Mouse (Mus musculus): ENCODE data around the gene Ankrd16. TPM values are rescaled to one million over a fixed set of nuclear protein-coding genes. Genes with fewer than 3 reads are reported as not detected.

The Ankrd16 gene
- 34.9 and 38.4 TPM in 2 replicates for polyA plus RNA-seq (2015; fragmentation: Nextera tagmentation; extraction: Ambion mirVana)

DNA sequence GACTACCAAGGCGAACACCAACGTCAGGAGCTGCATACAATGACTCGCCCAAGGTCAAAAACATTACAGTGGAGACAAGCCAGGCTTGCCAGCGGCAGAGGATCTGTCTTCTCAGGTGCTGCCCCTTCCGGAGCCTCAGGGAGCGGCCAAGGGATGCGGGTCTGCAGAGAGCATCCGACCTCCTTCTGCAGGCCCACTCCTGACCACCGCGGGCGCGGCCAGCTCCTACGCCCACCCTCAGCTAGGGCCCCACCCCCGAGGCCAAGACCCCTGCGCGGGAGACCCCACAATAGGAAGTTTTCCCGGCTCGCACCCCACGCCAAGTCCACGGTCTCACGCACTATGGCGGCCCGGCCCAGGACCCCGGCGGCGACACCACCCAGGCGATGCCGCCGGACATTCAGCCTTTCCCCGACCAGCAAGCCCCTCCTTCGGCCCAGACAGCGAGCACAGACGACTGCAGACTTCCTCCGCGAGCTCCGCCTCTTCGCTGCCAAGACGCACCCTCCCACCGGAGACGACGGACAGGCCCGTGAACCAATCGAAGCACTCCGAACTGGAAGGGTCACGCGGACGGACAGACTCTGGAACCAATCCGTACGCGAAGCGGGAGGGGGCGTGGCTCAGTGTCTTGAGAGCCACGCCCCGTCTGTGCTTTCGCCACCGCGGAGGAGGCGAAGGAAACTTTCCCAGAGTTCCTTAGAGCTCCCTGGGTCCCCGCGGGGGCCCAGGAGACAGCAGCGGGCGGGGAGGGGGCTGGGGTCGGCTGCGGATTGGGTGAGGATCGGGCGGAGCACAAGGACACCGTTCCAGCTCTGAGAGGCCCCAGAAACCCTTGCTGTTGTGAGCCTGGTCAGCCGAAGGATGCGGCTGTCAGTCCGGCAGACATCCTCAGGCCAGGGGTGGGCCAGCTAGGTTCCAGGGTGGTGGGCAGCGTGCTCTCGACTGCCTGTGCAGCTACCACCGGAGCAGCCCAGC is at the start of gene Ankrd16, which contains the start of gene Fbh1:
Ankrd16 (plus strand) TSS at position 786 of the 978 bp plus-strand sequence.
Fbh1 (minus strand) TSS at position 492 of the 978 bp plus-strand sequence.
- Histone ChIP-seq H3K27ac (ENCODE audit: low read length) (peak within 1 kb of the TSS; percentile 99), H3K27me3 (ENCODE audit: control insufficient read depth, insufficient read depth, low read length) (no peaks in the 10 kb centered on the region), H3K4me3 (ENCODE audit: low read length) (peak within 1 kb of the TSS; percentile 91), H3K9ac (ENCODE audit: low read length) (peak within 1 kb of the TSS; percentile 96), H3K9me3 (replicated peaks; ENCODE audit: control insufficient read depth, low read length) (no peaks in the 10 kb centered on the region), H3K36me3 (ENCODE audit: control insufficient read depth, insufficient read depth) (peaks cover 14% of the 10 kb centered on the region), H3K4me2 (ENCODE audit: low read depth, low read length) (peak within 1 kb of the TSS; percentile 93), H3K4me1 (ENCODE audit: control insufficient read depth, insufficient read depth, low read length) (peaks cover 24% of the 10 kb centered on the region)
- ATAC-seq (replicated peaks; ENCODE audit: extremely low read depth, insufficient read depth, low FRiP score) = peak; percentile 96
- under 1% methylated on average over 73 of the region's 73 CpGs for WGBS

DNA sequence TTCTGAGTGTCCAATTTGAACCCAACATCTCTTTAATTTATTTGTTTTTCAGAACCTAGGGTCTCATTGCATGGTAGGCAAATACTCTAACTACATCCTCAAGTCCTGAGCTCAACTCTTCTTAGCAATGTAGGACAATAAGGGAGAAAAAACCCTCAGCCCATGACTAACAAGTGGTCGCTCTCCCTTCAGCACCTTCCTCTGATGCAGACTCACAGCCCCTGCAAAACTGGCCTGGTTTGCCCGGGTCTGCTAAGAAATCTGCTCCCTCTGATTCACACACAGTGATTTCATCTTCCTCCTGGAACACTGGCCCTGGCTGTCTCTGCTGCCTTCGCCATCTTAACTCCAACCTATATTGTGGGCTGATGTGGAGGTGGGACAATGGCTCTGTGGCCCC is 48.6 kb upstream of the Ankrd16 start:
- no peak for ATAC-seq (replicated peaks; ENCODE audit: extremely low read depth, insufficient read depth, low FRiP score)
- H3K4me3 ChIP-seq (ENCODE audit: low read length) = no peak overlapping the region
- 62% methylated on average over 3 of the region's 3 CpGs for WGBS

DNA sequence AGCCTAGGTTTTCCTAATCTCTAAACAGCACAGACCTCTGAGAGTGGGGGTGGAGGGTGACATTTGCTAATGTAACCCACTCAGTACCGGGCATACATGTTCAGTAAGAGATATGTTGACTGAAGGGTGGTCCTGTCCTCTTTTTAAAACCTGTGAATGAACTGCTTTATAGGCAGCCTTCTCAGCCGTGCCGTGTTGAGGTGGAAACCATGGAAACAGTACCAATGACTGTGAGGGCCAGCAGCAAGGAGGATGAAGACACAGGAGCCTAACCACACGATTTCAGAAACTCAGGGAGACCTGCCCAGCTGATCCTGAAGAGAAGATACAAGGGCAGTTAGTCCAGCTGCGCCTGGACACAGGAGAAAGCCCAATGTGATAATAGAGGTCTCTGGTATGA is 44.7 kb upstream of the Ankrd16 start:
- ATAC-seq (replicated peaks; ENCODE audit: extremely low read depth, insufficient read depth, low FRiP score) = no peak
- Histone ChIP-seq H3K4me1 (ENCODE audit: control insufficient read depth, insufficient read depth, low read length) (no peaks in the 10 kb centered on the region), H3K27ac (ENCODE audit: low read length) (no peak overlapping the region), H3K36me3 (ENCODE audit: control insufficient read depth, insufficient read depth) (0 out of 2 replicates have a peak, but pooled peaks cover 2% of the 10 kb centered on the region), H3K27me3 (ENCODE audit: control insufficient read depth, insufficient read depth, low read length) (no peaks in the 10 kb centered on the region), H3K9me3 (replicated peaks; ENCODE audit: control insufficient read depth, low read length) (no peaks in the 10 kb centered on the region), H3K4me2 (ENCODE audit: low read depth, low read length) (no peak overlapping the region), H3K4me3 (ENCODE audit: low read length) (no peak overlapping the region), H3K9ac (ENCODE audit: low read length) (no peak overlapping the region)
- WGBS = 71% methylated on average over 5 of the region's 5 CpGs

More for the DNA sequence above, 48.6 kb upstream of the Ankrd16 start:
- Histone ChIP-seq H3K4me1 (ENCODE audit: control insufficient read depth, insufficient read depth, low read length) (no peaks in the 10 kb centered on the region), H3K4me2 (ENCODE audit: low read depth, low read length) (no peak overlapping the region), H3K36me3 (ENCODE audit: control insufficient read depth, insufficient read depth) (peaks cover 14% of the 10 kb centered on the region; the same call in 1 of the 2 replicates), H3K9ac (ENCODE audit: low read length) (no peak overlapping the region), H3K27ac (ENCODE audit: low read length) (no peak overlapping the region), H3K27me3 (ENCODE audit: control insufficient read depth, insufficient read depth, low read length) (no peaks in the 10 kb centered on the region), H3K9me3 (replicated peaks; ENCODE audit: control insufficient read depth, low read length) (no peaks in the 10 kb centered on the region)

DNA sequence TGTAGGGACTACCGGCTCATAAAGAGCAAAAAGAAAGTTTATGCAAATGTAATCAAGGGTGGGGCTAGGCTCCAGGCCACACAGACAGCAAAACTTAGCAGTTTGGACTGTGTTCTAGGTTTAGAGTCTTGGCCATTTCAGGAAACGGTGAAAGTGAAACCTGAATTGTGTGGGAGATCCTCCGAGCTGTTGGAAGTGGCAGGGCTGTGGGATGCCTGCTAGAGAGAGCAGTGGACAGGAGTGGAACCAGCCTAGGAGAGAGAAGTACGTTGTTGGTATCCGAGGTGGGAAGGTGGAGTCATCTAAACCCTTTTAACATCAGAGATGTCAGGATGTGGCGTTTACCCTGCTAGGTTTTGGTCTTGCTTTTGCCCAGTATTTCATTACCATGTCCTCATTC is 41.8 kb upstream of the Ankrd16 start:
- Histone ChIP-seq H3K4me1 (ENCODE audit: control insufficient read depth, insufficient read depth, low read length) (no peaks in the 10 kb centered on the region), H3K9ac (ENCODE audit: low read length) (no peak overlapping the region)

GRCm38 (mm10) chr2:11738794-11739193 is 38.9 kb upstream of the Ankrd16 start:
- H3K9me3 ChIP-seq (replicated peaks; ENCODE audit: control insufficient read depth, low read length) = no peaks in the 10 kb centered on the region
- H3K4me2 ChIP-seq (ENCODE audit: low read depth, low read length) = no peak overlapping the region
- no peak for ATAC-seq (replicated peaks; ENCODE audit: extremely low read depth, insufficient read depth, low FRiP score)
- no peaks in the 10 kb centered on the region for H3K4me1 ChIP-seq (ENCODE audit: control insufficient read depth, insufficient read depth, low read length)
- H3K27ac ChIP-seq (ENCODE audit: low read length) = no peak overlapping the region
- H3K9ac ChIP-seq (ENCODE audit: low read length) = no peak overlapping the region
- no peaks in the 10 kb centered on the region for H3K27me3 ChIP-seq (ENCODE audit: control insufficient read depth, insufficient read depth, low read length)
- 91% methylated on average over 3 of the region's 3 CpGs for WGBS
- H3K36me3 ChIP-seq (ENCODE audit: control insufficient read depth, insufficient read depth) = peaks cover 40% of the 10 kb centered on the region
- no peak overlapping the region for H3K4me3 ChIP-seq (ENCODE audit: low read length)

More for the DNA sequence above, 41.8 kb upstream of the Ankrd16 start:
- Histone ChIP-seq H3K27me3 (ENCODE audit: control insufficient read depth, insufficient read depth, low read length) (no peaks in the 10 kb centered on the region), H3K27ac (ENCODE audit: low read length) (no peak overlapping the region), H3K4me2 (ENCODE audit: low read depth, low read length) (no peak overlapping the region), H3K36me3 (ENCODE audit: control insufficient read depth, insufficient read depth) (peaks cover 14% of the 10 kb centered on the region), H3K4me3 (ENCODE audit: low read length) (no peak overlapping the region), H3K9me3 (replicated peaks; ENCODE audit: control insufficient read depth, low read length) (no peaks in the 10 kb centered on the region)
- WGBS = 82% methylated on average over 6 of the region's 6 CpGs
- ATAC-seq (replicated peaks; ENCODE audit: extremely low read depth, insufficient read depth, low FRiP score) = no peak

GRCm38 (mm10) chr2:11739516-11740051 is 38.1 kb upstream of the Ankrd16 start:
- WGBS = 90% methylated on average over 4 of the region's 4 CpGs
- Histone ChIP-seq H3K27ac (ENCODE audit: low read length) (no peak overlapping the region), H3K4me2 (ENCODE audit: low read depth, low read length) (no peak overlapping the region), H3K4me1 (ENCODE audit: control insufficient read depth, insufficient read depth, low read length) (no peaks in the 10 kb centered on the region), H3K27me3 (ENCODE audit: control insufficient read depth, insufficient read depth, low read length) (no peaks in the 10 kb centered on the region), H3K9me3 (replicated peaks; ENCODE audit: control insufficient read depth, low read length) (no peaks in the 10 kb centered on the region), H3K4me3 (ENCODE audit: low read length) (no peak overlapping the region), H3K9ac (ENCODE audit: low read length) (no peak overlapping the region), H3K36me3 (ENCODE audit: control insufficient read depth, insufficient read depth) (peaks cover 44% of the 10 kb centered on the region)
- no peak for ATAC-seq (replicated peaks; ENCODE audit: extremely low read depth, insufficient read depth, low FRiP score)

DNA sequence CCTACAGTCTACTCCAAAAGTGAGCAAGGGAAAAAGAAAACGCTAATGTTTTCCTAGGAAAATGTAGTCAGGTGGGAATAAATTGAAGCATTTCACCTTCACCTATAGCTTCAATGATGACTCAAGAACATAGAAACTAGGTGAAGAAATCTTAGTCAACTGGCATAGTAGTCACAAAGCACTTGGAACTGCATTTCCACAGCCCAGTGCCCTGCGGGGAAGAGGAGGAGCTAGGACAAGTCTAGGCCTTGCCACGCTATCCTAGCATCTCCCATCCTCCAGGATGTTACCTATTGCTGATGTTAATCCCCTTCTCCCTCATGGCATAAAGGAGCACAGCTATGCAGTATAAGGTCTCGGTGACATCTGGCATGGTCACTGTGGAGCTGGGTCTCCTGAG is 15.1 kb upstream of the Ankrd16 start:
- Histone ChIP-seq H3K9ac (ENCODE audit: low read length) (no peak overlapping the region), H3K4me3 (ENCODE audit: low read length) (no peak overlapping the region), H3K27ac (ENCODE audit: low read length) (no peak overlapping the region), H3K36me3 (ENCODE audit: control insufficient read depth, insufficient read depth) (peaks cover 81% of the 10 kb centered on the region), H3K4me1 (ENCODE audit: control insufficient read depth, insufficient read depth, low read length) (no peaks in the 10 kb centered on the region), H3K9me3 (replicated peaks; ENCODE audit: control insufficient read depth, low read length) (no peaks in the 10 kb centered on the region), H3K27me3 (ENCODE audit: control insufficient read depth, insufficient read depth, low read length) (no peaks in the 10 kb centered on the region), H3K4me2 (ENCODE audit: low read depth, low read length) (no peak overlapping the region)
- ATAC-seq (replicated peaks; ENCODE audit: extremely low read depth, insufficient read depth, low FRiP score) = no peak
- WGBS = 88% methylated on average over 4 of the region's 4 CpGs

GRCm38 (mm10) chr2:11765694-11766093 is 12.0 kb upstream of the Ankrd16 start:
- Histone ChIP-seq H3K4me2 (ENCODE audit: low read depth, low read length) (no peak overlapping the region), H3K4me1 (ENCODE audit: control insufficient read depth, insufficient read depth, low read length) (no peaks in the 10 kb centered on the region), H3K27ac (ENCODE audit: low read length) (no peak overlapping the region), H3K9me3 (replicated peaks; ENCODE audit: control insufficient read depth, low read length) (no peaks in the 10 kb centered on the region), H3K4me3 (ENCODE audit: low read length) (no peak overlapping the region), H3K36me3 (ENCODE audit: control insufficient read depth, insufficient read depth) (peaks cover 67% of the 10 kb centered on the region), H3K27me3 (ENCODE audit: control insufficient read depth, insufficient read depth, low read length) (no peaks in the 10 kb centered on the region), H3K9ac (ENCODE audit: low read length) (no peak overlapping the region)
- WGBS = 67% methylated on average over 4 of the region's 4 CpGs
- ATAC-seq (replicated peaks; ENCODE audit: extremely low read depth, insufficient read depth, low FRiP score) = no peak

Measured in heart, embryonic 16.5 days (tissue).